Mouse (Mus musculus): ENCODE data around the gene Grin3b.
A peak's percentile ranks its signal among the peaks of the same experiment; 100 is the strongest.

The Grin3b gene

DNA sequence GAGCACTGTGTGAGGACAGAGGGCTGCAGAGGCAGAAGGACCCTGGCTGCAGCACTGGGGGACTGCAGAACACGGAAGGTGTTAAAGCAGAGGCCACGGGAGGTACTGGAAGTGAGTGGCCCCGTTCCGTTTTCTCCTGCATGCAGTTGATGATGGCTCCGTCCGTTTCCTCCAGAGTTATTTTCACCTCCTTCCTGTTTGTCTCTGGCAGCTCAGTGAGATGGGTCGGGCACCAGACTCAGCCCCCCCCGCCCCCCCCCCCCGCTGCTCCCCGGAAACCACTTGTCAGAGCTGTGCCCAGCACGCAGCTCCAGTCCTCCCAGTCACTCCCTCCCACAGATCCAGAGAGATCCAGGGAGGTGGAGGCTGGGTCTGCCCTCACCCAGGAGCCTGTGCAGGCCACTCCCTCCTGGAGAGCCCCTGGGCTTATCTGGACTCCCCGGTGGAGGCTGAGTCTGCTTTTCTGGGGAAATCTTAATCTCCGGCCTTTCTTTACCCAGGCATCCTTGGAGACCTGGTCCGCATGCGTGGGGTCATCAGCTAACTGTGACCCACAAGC, 48.3 kb downstream of the Grin3b start:
- peak; percentile 97 for DNase-seq

DNA sequence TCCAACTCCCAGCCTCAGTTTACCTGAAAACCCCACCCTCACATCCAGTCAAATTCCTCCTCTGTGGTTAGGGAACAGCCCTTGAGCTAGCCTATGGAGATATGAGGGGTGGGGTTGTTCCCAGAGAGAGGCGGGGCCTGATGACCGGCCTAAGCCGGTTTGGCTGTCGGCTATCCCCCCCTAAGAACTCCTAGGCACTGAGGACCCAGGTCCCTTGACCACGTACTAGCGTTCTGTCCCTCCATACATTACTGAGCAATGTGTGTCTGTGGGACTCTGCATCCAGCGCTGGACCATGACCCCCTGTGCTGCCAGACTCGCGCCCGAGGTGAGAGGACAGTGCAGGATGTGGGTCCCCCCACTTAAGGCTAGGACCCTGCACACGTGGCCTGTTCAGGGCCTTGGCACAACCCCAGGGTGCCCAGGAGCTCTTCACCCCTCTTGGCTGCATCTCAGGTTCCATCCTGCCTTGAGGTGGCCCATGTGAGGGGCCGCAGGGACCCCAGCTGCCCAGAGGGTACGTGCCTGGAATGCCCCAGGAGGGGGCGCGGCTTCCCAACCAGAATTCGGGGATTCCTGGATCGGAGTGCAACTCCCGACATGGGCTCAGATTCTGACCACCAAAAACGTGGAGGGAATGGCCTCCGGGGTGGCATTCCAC, 49.1 kb downstream of the Grin3b start:
- DNase-seq: peak; percentile 97

DNA sequence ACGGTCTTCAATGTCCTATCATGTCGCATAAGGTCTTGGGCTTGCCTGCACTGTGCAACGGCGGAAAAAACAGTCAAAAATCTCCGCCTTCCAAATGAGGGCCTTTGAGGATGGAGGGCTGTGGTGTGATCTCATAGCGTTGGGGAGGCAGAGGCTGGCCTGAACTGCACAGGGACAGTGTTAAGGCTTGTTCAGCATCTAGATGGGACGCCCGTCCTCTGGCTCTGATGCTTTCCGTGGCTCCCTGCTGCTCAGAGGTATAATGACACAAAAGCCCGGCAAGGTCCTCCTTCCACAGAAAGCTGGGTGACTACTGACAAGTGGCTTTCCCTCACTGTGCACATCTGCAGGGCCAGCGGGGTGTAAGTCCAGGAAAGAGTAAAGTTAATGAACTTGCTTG, 49.7 kb downstream of the Grin3b start:
- DNase-seq: no peak

DNA sequence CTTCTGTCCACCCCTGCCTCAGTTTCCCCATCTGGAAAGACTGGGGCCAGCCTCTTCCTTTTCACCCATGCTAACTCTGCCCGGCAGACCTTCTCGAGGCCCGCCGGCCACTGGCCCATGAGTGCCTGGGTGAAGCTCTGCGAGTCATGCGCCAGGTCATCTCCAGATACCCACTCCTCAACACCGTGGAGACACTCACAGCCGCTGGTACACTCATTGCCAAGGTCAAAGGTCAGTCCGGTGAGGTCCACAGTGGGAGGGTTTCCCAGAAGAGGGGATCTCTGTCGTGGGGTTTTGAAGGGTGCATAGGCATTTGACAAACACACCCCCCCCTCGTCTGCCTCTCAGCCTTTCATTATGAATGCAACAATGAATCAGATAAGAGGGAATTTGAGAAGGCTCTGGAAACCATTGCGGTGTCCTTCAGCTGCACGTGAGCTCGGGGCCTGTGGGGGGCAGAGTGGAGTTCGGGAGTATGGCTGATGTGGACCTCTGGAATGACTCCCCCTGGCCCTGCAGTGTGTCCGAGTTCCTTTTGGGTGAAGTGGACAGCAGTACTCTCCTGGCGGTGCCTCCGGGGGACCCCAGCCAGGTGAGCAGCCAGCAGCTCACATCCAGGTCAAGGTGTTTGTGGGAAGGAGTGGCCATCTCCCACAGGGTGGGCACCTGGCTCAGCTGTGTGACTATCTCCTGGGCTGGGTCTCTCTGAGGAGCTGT, 50.2 kb downstream of the Grin3b start:
- DNase-seq: peak; percentile 92

DNA sequence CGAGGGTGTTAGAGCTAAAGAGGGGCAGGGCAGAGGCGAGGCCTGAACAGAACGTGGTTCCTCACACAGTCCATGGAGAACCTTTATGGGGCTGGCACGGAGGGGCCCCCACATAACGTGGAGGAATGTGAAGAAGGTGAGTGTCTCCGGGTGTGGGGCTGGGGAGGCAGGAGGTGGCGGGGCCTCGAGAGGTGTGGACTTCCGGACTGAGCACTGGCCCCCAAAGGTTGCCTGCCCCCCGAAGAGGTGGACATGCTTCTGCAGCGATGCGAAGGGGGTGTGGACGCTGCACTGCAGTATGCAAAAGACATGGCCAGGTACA, 50.8 kb downstream of the Grin3b start:
- peak; percentile 93 for DNase-seq

DNA sequence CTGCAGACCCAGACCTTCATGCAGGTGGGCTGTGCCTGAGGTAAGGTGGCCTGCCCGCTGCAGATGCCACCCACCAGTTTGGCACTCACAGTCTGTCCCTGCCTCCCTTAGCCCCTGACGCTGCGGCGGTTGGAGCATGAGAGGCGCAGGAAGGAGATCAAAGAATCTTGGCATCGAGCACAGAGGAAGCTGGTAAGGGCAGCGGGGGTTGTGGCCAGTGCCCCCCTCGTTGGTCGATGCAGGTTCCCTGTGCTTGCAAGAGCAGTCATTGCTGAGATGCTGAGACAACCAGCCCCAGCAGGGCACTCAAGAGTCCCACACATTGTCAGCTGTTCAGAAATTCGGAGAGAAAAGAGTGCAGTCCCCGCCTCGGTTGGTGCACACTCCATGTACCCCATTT, 51.6 kb downstream of the Grin3b start:
- DNase-seq: no peak

DNA sequence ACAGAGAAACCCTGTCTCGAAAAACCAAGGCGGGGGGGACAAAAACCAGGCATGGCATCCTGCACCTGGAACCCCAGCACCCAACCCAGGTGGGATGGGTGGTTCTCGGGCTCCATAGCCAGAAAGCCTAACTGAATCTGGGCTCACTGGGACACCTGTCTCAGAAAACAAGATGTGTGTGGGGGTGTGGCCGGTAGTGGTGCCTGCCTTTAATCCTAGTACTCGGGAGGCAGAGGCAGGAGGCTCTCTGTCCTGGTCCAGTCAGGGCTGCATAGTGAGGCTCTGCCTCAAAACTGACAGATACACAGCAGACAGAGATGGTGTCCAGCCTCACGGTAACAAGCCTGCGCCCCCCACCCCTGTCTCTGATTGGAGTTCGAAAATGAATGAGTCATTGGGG, 52.3 kb downstream of the Grin3b start:
- DNase-seq: no peak

DNA sequence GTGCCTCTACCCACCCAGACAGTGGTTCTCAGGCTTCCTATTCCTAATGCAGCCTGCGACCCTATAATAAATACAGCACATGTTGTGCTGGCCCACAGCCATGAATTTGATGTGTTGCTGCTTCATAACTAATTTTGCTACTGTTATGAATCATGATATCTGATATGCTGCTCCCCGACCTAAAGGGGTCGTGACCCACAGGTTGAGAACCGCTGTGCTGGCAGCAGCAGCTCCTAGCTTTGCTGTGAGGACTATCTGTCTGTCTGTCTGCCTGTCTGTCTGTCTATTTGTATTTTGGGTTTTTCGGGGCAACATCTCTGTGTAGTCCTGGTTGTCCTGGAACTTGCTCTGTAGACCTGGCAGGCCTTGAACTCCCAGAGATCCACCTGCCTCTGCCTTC, 53.2 kb downstream of the Grin3b start:
- no peak for DNase-seq

DNA sequence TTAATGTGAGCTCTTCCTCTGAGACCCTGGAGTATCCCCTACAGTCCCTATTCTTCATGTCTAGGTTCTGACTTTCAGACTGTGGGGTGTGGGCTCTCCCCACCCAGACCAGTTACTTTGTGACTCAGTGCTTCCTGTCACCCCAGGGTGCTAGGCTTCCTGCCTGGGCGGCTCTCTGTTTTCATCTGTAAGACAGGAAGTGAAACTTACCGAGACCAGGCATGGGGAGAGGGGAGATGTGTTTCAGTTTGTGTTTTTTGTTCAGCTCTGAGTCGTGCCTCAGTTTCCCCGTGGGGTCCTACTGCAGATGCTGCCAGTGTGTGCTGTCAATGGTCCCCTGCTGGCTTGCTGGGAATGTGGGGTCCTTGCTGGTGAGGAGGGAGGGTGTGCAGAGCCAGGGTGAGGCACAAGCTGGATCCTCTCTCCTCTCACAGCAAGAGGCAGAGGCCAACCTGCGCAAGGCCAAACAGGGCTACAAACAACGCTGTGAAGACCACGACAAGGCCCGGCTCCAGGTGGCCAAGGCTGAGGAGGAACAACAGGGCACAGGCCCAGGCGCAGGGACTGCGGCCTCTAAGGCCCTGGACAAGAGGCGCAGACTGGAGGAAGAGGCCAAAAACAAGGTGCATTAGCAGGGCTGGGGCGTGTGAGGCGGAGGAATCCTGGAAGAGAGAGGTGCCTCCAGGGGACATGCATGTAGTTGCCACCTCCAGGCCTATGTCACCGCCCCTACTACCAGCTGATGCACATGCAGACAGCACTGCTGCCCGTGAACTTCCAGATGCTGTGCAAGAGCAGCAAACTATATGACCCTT, 53.9 kb downstream of the Grin3b start:
- DNase-seq: peak; percentile 96

DNA sequence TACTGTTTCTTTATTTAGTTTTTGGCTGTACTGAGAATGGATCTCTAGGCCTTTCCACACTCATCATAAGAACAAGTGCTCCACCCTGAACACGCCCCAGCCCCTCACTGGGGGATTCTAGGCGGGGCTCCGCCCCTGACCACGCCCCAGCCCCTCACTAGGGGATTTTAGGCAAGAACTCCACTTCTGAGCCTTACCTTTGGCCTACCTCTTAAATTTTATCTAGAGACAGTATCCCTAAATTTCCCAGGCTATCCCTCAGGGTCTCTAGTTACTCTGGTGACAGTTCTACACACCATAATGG, 54.5 kb downstream of the Grin3b start:
- no peak for DNase-seq

DNA sequence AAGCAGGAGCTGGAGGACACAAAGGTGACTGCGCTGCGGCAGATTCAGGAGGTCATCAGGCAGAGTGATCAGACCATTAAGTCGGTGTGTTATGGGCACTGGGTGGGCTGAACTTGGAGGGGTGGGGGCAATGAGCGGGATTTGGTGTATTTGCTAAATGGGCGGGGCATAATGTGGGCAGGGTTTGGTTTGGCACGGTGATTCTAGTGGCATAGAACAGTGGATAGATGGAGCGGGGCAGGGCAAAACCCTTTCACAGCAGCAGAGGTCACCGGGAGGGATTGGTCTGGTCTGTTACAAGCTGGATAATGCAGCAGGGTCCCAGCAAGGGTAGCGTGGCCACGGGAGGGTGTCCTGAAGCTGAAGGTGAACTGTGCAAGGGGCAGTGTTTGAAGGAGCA, 54.9 kb downstream of the Grin3b start:
- DNase-seq: peak; percentile 91

DNA sequence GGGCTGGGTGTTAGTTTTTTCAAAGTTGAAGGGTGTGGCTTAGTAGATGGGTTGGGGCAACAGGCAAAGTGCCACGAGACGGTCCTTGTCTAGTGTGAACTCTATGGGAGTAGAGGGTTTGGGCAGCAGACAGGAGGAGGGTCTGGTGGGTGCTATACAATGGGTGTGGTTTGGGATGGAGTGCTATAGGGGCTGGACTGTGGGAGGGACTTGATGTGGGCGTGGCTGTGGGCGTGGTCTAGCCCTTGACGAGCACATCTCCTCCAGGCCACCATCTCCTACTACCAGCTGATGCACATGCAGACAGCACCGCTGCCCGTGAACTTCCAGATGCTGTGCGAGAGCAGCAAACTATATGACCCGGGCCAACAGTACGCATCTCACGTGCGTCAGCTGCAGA, 55.4 kb downstream of the Grin3b start:
- DNase-seq: peak; percentile 94

Data from heart, adult 11 months (tissue).